Comparison of ENCODE assay signal across 20 mouse cellular contexts in the genomic region with DNA sequence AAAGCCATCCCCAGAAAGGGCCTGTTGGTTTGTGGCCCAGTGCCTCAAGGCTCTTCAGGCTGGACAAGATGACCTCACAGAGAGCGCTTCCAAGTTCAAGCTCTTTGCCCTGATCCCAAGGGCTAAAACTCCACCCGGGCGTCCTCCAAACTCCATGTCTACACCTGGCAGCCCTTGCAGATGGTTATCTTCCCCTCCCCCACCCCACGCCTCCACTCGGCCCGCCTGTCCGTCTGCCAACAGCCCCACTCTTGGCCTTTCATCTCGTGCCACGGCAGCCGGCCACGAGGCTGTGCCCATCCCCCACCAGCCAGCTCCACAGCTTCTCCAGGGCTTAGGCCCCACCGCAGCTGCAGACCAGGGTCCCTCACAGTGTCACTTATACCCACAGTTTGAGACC. TPM values are rescaled to one million over a fixed set of nuclear protein-coding genes. Genes with fewer than 3 reads are reported as not detected.
DNase-seq lines count a peak whose midpoint lies in the region; ATAC-seq and TF ChIP-seq lines count a peak whose summit lies in the region.
"Had no signal": no experiment of that assay in that cellular context is flagged by ENCODE, and none has a peak within 500 bp of the region (broad histone marks: within the 10 kb centered on the region; RNA-seq: fewer than 3 reads in every experiment).

No protein-coding gene starts in this region.

- no peak for TF ChIP-seq CTCF in left cerebral cortex, adult 2 months (IDR thresholded peaks at IDR 0.05)

- peaks cover 11% of the 10 kb centered on the region for H3K4me1 ChIP-seq in lung, embryonic 15.5 days
- H3K4me1 ChIP-seq in intestine, embryonic 15.5 days (replicated peaks), result no peaks in the 10 kb centered on the region
- H3K4me1 ChIP-seq: liver, embryonic 15.5 days had no signal

- H3K9ac ChIP-seq in lung, embryonic 15.5 days, result no peak overlapping the region
- no peak overlapping the region for H3K9ac ChIP-seq in intestine, embryonic 15.5 days
- H3K9ac ChIP-seq: liver, embryonic 15.5 days had no signal

- intact Hi-C loops in left cerebral cortex, postnatal 4 days (cut with DNase I), result no loop called here
- intact Hi-C loops in left cerebral cortex, adult 2 months (cut with DNase I), result no loop called here

- peak; percentile 70 to 76 for DNase-seq in cerebellum, postnatal 10 days
- no peak for DNase-seq in cerebellum, adult 9-11 months
- DNase-seq in left cerebral cortex, postnatal 4 days, result peak; percentile 55
- no peak for DNase-seq in left cerebral cortex, adult 2 months (ENCODE audit: extremely low spot score in 1 of 2, low spot score in 2 of 2)
- DNase-seq in adrenal gland, postnatal 14 days, result peak; percentile 70
- no peak for DNase-seq in spleen, postnatal 10 days (ENCODE audit: low spot score in 2 of 2)
- DNase-seq: cerebellum, adult 9-10 months; heart, postnatal 10 days; kidney, adult 8-10 months; kidney, postnatal 36 days; right cerebral cortex, postnatal 25 days; thymus, adult 18-20 months had no signal

- H3K9me3 ChIP-seq in lung, embryonic 15.5 days, result no peaks in the 10 kb centered on the region
- no peaks in the 10 kb centered on the region for H3K9me3 ChIP-seq in intestine, embryonic 15.5 days
- H3K9me3 ChIP-seq: liver, embryonic 15.5 days had no signal

- no peak overlapping the region for H3K4me2 ChIP-seq in lung, embryonic 15.5 days
- H3K4me2 ChIP-seq in intestine, embryonic 15.5 days (replicated peaks), result no peak overlapping the region
- H3K4me2 ChIP-seq: liver, embryonic 15.5 days; midbrain, embryonic 11.5 days had no signal

- ATAC-seq in lung, embryonic 15.5 days (ENCODE audit: borderline replicate concordance, extremely low read depth, low FRiP score, low TSS enrichment), result peak; percentile 43; the same call in 1 of the 2 replicates
- ATAC-seq in intestine, embryonic 15.5 days, result no peak
- ATAC-seq: hindbrain, embryonic 16.5 days had no signal

- no peaks in the 10 kb centered on the region for H3K27me3 ChIP-seq in lung, embryonic 15.5 days
- H3K27me3 ChIP-seq in intestine, embryonic 15.5 days (replicated peaks), result 0 out of 2 replicates have a peak, but pooled peaks cover 2% of the 10 kb centered on the region

- no peak overlapping the region for H3K4me3 ChIP-seq in left cerebral cortex, adult 2 months
- H3K4me3 ChIP-seq in lung, embryonic 15.5 days, result no peak overlapping the region
- no peak overlapping the region for H3K4me3 ChIP-seq in intestine, embryonic 15.5 days (replicated peaks)
- H3K4me3 ChIP-seq: liver, embryonic 15.5 days had no signal

- H3K36me3 ChIP-seq in lung, embryonic 15.5 days, result no peaks in the 10 kb centered on the region
- H3K36me3 ChIP-seq in intestine, embryonic 15.5 days, result no peaks in the 10 kb centered on the region
- H3K36me3 ChIP-seq: liver, embryonic 15.5 days had no signal

- WGBS in lung, embryonic 15.5 days, result 27% methylated on average over 12 of the region's 12 CpGs
- 65% methylated on average over 12 of the region's 12 CpGs for WGBS in intestine, embryonic 15.5 days

- H3K27ac ChIP-seq in left cerebral cortex, adult 2 months, result no peak overlapping the region
- H3K27ac ChIP-seq in lung, embryonic 15.5 days, result no peak overlapping the region
- no peak overlapping the region for H3K27ac ChIP-seq in intestine, embryonic 15.5 days
- H3K27ac ChIP-seq: liver, embryonic 15.5 days had no signal

RNA-seq across cellular contexts. Expression of gene Dlx4, which starts 33.2 kb away (rescaled TPM):
- total RNA-seq in left cerebral cortex, postnatal 4 days (2021), result under 1 TPM; 0.18 to 0.24 TPM
- total RNA-seq in left cerebral cortex, adult 2 months (2021), result not detected
- total RNA-seq in adrenal gland, postnatal 14 days (2021), result not detected in 2 replicates
- 0.41 and 0.45 TPM in 2 replicates for polyA plus RNA-seq in lung, embryonic 15.5 days (2015; fragmentation: Nextera tagmentation; extraction: Ambion mirVana)
- polyA plus RNA-seq in intestine, embryonic 15.5 days (2015; fragmentation: Nextera tagmentation; extraction: Ambion mirVana), result 0.10 and 0.16 TPM in 2 replicates
- total RNA-seq: granulocyte monocyte progenitor cell, adult 5-6 weeks; layer of hippocampus, postnatal 14 days; neutrophil, adult 5-6 weeks had no signal
- polyA plus RNA-seq: hindbrain, embryonic 16.5 days; midbrain, embryonic 11.5 days had no signal

RNA-seq across cellular contexts. Expression of gene Dlx3, which starts 59.4 kb away (rescaled TPM):
- not detected for total RNA-seq in left cerebral cortex, postnatal 4 days (2021)
- total RNA-seq in left cerebral cortex, adult 2 months (2021), result not detected
- not detected in 2 replicates for total RNA-seq in adrenal gland, postnatal 14 days (2021)
- polyA plus RNA-seq in lung, embryonic 15.5 days (2015; fragmentation: Nextera tagmentation; extraction: Ambion mirVana), result 0.23 and 0.50 TPM in 2 replicates
- polyA plus RNA-seq in intestine, embryonic 15.5 days (2015; fragmentation: Nextera tagmentation; extraction: Ambion mirVana), result 0.60 and 0.88 TPM in 2 replicates
- total RNA-seq: granulocyte monocyte progenitor cell, adult 5-6 weeks; heart, postnatal 10 days; layer of hippocampus, postnatal 14 days; neutrophil, adult 5-6 weeks had no signal

Comparison
In these comparisons a context has a peak if more than half of its experiments do, and no peak if none do; other contexts are left out.
1. DNase-seq: peak in cerebellum, postnatal 10 days (2 of 2), left cerebral cortex, postnatal 4 days (single experiment) and adrenal gland, postnatal 14 days (single experiment); none in cerebellum, adult 9-11 months (single experiment), left cerebral cortex, adult 2 months (0 of 2) and spleen, postnatal 10 days (0 of 2).